In genomic region chr2:166457381-166458172, GRCm38 (mm10) we compare ENCODE assay signal across 12 mouse cellular contexts.
DNase-seq lines count a peak whose midpoint lies in the region; ATAC-seq and TF ChIP-seq lines count a peak whose summit lies in the region.
"Had no signal": no experiment of that assay in that cellular context is flagged by ENCODE, and none has a peak within 500 bp of the region (broad histone marks: within the 10 kb centered on the region; RNA-seq: fewer than 3 reads in every experiment).

No protein-coding gene starts in this region.

- 0 out of 2 replicates have a peak, but pooled peaks cover 6% of the 10 kb centered on the region for H3K4me1 ChIP-seq in kidney, postnatal 0 days (replicated peaks; ENCODE audit: insufficient read depth, low read length)
- H3K4me1 ChIP-seq in limb, embryonic 14.5 days (ENCODE audit: control insufficient read depth, insufficient read depth, low read length) = peaks cover 19% of the 10 kb centered on the region

- no peak overlapping the region for H3K4me2 ChIP-seq in kidney, postnatal 0 days (ENCODE audit: low read length)
- H3K4me2 ChIP-seq in limb, embryonic 14.5 days (replicated peaks; ENCODE audit: low read depth, low read length, severe bottlenecking) = no peak overlapping the region
- H3K4me2 ChIP-seq: hindbrain, embryonic 12.5 days had no signal

- H3K36me3 ChIP-seq in kidney, postnatal 0 days (ENCODE audit: insufficient read depth, low read length) = no peaks in the 10 kb centered on the region
- H3K36me3 ChIP-seq in limb, embryonic 14.5 days (ENCODE audit: control insufficient read depth, insufficient read depth, low read length) = no peaks in the 10 kb centered on the region
- H3K36me3 ChIP-seq: hindbrain, embryonic 12.5 days; midbrain, embryonic 10.5 days had no signal

- H3K4me3 ChIP-seq in kidney, postnatal 0 days (replicated peaks; ENCODE audit: low read depth, low read length) = no peak overlapping the region
- no peak overlapping the region for H3K4me3 ChIP-seq in limb, embryonic 14.5 days (replicated peaks; ENCODE audit: low read length)
- H3K4me3 ChIP-seq: heart, adult 2 months; hindbrain, embryonic 12.5 days; layer of hippocampus, adult 2 months; midbrain, embryonic 10.5 days had no signal

- TF ChIP-seq CTCF in kidney, postnatal 0 days (IDR thresholded peaks at IDR 0.05; ENCODE audit: low read depth) = no peak

- WGBS in kidney, postnatal 0 days = 48% methylated on average over 16 of the region's 16 CpGs
- 49% methylated on average over 16 of the region's 16 CpGs for WGBS in limb, embryonic 14.5 days

- TF ChIP-seq POLR2A in limb, embryonic 14.5 days (IDR thresholded peaks at IDR 0.05; ENCODE audit: borderline replicate concordance, extremely low read depth, insufficient read depth, insufficient read length) = no peak

- no peak overlapping the region for H3K27ac ChIP-seq in kidney, postnatal 0 days
- no peak overlapping the region for H3K27ac ChIP-seq in limb, embryonic 14.5 days (replicated peaks; ENCODE audit: low read depth, low read length)
- H3K27ac ChIP-seq: heart, adult 2 months; hindbrain, embryonic 12.5 days; layer of hippocampus, adult 2 months; midbrain, embryonic 10.5 days had no signal

- no peaks in the 10 kb centered on the region for H3K27me3 ChIP-seq in kidney, postnatal 0 days (ENCODE audit: insufficient read depth, low read length)
- H3K27me3 ChIP-seq in limb, embryonic 14.5 days (ENCODE audit: control insufficient read depth, insufficient read depth, low read length) = no peaks in the 10 kb centered on the region
- H3K27me3 ChIP-seq: hindbrain, embryonic 12.5 days had no signal

- H3K9me3 ChIP-seq in kidney, postnatal 0 days (replicated peaks; ENCODE audit: low read length) = no peaks in the 10 kb centered on the region
- H3K9me3 ChIP-seq in limb, embryonic 14.5 days (ENCODE audit: control insufficient read depth, low read length) = no peaks in the 10 kb centered on the region
- H3K9me3 ChIP-seq: hindbrain, embryonic 12.5 days had no signal

- no peak overlapping the region for H3K9ac ChIP-seq in kidney, postnatal 0 days (ENCODE audit: low read depth, low read length)
- H3K9ac ChIP-seq in limb, embryonic 14.5 days (ENCODE audit: low read depth, low read length, severe bottlenecking) = no peak overlapping the region
- H3K9ac ChIP-seq: hindbrain, embryonic 12.5 days had no signal

- DNase-seq in kidney, postnatal 0 days (ENCODE audit: low spot score) = peak; percentile 74
- DNase-seq in kidney, adult 11 months = no peak
- peak; percentile 53 to 57 for DNase-seq in B cell, adult 2 months
- peak; percentile 56 for DNase-seq in limb, embryonic 14.5 days (ENCODE audit: low spot score)
- DNase-seq in c-Kit-positive CD71-positive TER-119-positive erythroid progenitor cells, embryonic 14.5 days (ENCODE audit: low spot score) = no peak
- DNase-seq in adrenal gland, postnatal 10 days = no peak
- no peak for DNase-seq in adrenal gland, postnatal 25 days
- DNase-seq: heart, adult 2 months had no signal

- ATAC-seq in kidney, postnatal 0 days (replicated peaks; ENCODE audit: low FRiP score, low read depth) = no peak
- 0 out of 2 replicates have a peak, but pooled peaks have one; percentile 7 for ATAC-seq in common myeloid progenitor, adult 5-6 weeks (replicated peaks; ENCODE audit: low read depth, poor library complexity, severe bottlenecking)
- no peak for ATAC-seq in limb, embryonic 14.5 days (ENCODE audit: low FRiP score, low read depth)

Comparison
In these comparisons a context has a peak if more than half of its experiments do, and no peak if none do; other contexts are left out.
1. DNase-seq: peak in kidney, postnatal 0 days (single experiment), B cell, adult 2 months (2 of 2) and limb, embryonic 14.5 days (single experiment); none in kidney, adult 11 months (single experiment), c-Kit-positive CD71-positive TER-119-positive erythroid progenitor cells, embryonic 14.5 days (single experiment), adrenal gland, postnatal 10 days (single experiment) and adrenal gland, postnatal 25 days (single experiment).